22 mouse cellular contexts compared by ENCODE assay signal in genomic region chr2:151911751-151912150, GRCm38 (mm10). TPM values are rescaled to one million over a fixed set of nuclear protein-coding genes. Genes with fewer than 3 reads are reported as not detected.
DNase-seq lines count a peak whose midpoint lies in the region; ATAC-seq and TF ChIP-seq lines count a peak whose summit lies in the region.
"Had no signal": no experiment of that assay in that cellular context is flagged by ENCODE, and none has a peak within 500 bp of the region (broad histone marks: within the 10 kb centered on the region; RNA-seq: fewer than 3 reads in every experiment).

No protein-coding gene starts in this region.

- peaks cover 20% of the 10 kb centered on the region for H3K4me1 ChIP-seq in heart, embryonic 10.5 days
- peaks cover 8% of the 10 kb centered on the region; the same call in 1 of the 2 replicates for H3K4me1 ChIP-seq in midbrain, embryonic 11.5 days (ENCODE audit: control insufficient read depth, insufficient read depth, low read length)
- H3K4me1 ChIP-seq in midbrain, embryonic 16.5 days (ENCODE audit: control insufficient read depth, insufficient read depth, low read length): no peaks in the 10 kb centered on the region

- H3K9me3 ChIP-seq in heart, embryonic 10.5 days: no peaks in the 10 kb centered on the region
- no peaks in the 10 kb centered on the region for H3K9me3 ChIP-seq in midbrain, embryonic 11.5 days (ENCODE audit: control insufficient read depth, low read length)
- H3K9me3 ChIP-seq in midbrain, embryonic 16.5 days (replicated peaks; ENCODE audit: control insufficient read depth, low read length, poor library complexity, severe bottlenecking): no peaks in the 10 kb centered on the region
- H3K9me3 ChIP-seq: embryonic facial prominence, embryonic 12.5 days; G1E had no signal

- no peak overlapping the region for H3K4me2 ChIP-seq in midbrain, embryonic 11.5 days
- no peak overlapping the region for H3K4me2 ChIP-seq in midbrain, embryonic 16.5 days (ENCODE audit: low read length)
- H3K4me2 ChIP-seq: embryonic facial prominence, embryonic 12.5 days; hindbrain, embryonic 14.5 days had no signal

- CTCF ChIA-PET in Patski (lab: Charles Lee): no interaction called here

- no peak overlapping the region for H3K9ac ChIP-seq in midbrain, embryonic 11.5 days (ENCODE audit: low read length)
- H3K9ac ChIP-seq in midbrain, embryonic 16.5 days (ENCODE audit: low read depth, low read length): no peak overlapping the region
- H3K9ac ChIP-seq: embryonic facial prominence, embryonic 12.5 days; hindbrain, embryonic 14.5 days had no signal

- in situ Hi-C loops in Patski (cut with MboI; ENCODE audit: low pct_unique_long_range_greater_than_20kb): loop anchor here (25.0 kb wide), 3 partner anchors 426 to 1001 kb away; partner anchors contain the start of genes Mcts2, Mylk2, Rbck1 and Trib3

- no peak for DNase-seq in heart, embryonic 10.5 days (ENCODE audit: low spot score)
- no peak for DNase-seq in heart, postnatal 25 days (ENCODE audit: low spot score)
- peak; percentile 80 for DNase-seq in midbrain, embryonic 11.5 days (ENCODE audit: low spot score, missing footprints)
- peak; percentile 77 for DNase-seq in Patski (ENCODE audit: low read depth, low spot score)
- DNase-seq in left cerebral cortex, adult 18-20 months (ENCODE audit: low spot score in 2 of 2): no peak
- DNase-seq in urinary bladder, postnatal 25 days (ENCODE audit: low spot score): no peak
- no peak for DNase-seq in thymus, postnatal 4 days
- DNase-seq: adrenal gland, adult 8-10 months; adrenal gland, postnatal 36 days; cerebellum, adult 2 months; cerebellum, postnatal 14 days; embryo, embryonic 11 days; gastrocnemius, postnatal 36 days had no signal

- POLR2A ChIA-PET in Patski (lab: Charles Lee): interaction anchor here (3.2 kb wide), 1 partner anchor 17 kb away, joined by 14 read pairs; no protein-coding TSS in a partner anchor

- ATAC-seq in midbrain, embryonic 11.5 days (ENCODE audit: low FRiP score): 0 out of 2 replicates have a peak, but pooled peaks have one; percentile 12
- ATAC-seq in midbrain, embryonic 16.5 days: no peak
- peak; percentile 36 for ATAC-seq in Patski
- ATAC-seq: forebrain, embryonic 14.5 days; intestine, postnatal 0 days had no signal

- peak overlapping the region; percentile 79 for H3K27ac ChIP-seq in heart, embryonic 10.5 days
- H3K27ac ChIP-seq in midbrain, embryonic 11.5 days (ENCODE audit: low read depth, low read length): no peak overlapping the region
- H3K27ac ChIP-seq in midbrain, embryonic 16.5 days (ENCODE audit: low read length): no peak overlapping the region
- H3K27ac ChIP-seq: gastrocnemius, adult 2 months; hindbrain, embryonic 14.5 days had no signal

- peaks cover 5% of the 10 kb centered on the region; the same call in 1 of the 2 replicates for H3K27me3 ChIP-seq in heart, embryonic 10.5 days (ENCODE audit: insufficient read depth, poor library complexity, severe bottlenecking)
- H3K27me3 ChIP-seq in midbrain, embryonic 11.5 days (ENCODE audit: control insufficient read depth, insufficient read depth, low read length): no peaks in the 10 kb centered on the region
- H3K27me3 ChIP-seq in midbrain, embryonic 16.5 days (ENCODE audit: control insufficient read depth, insufficient read depth, low read depth, low read length): no peaks in the 10 kb centered on the region
- H3K27me3 ChIP-seq in Patski: no peaks in the 10 kb centered on the region
- H3K27me3 ChIP-seq: embryonic facial prominence, embryonic 12.5 days had no signal

- TF ChIP-seq CTCF in Patski (IDR thresholded peaks at IDR 0.05): no peak

- 76% methylated on average over 3 of the region's 3 CpGs for WGBS in heart, embryonic 10.5 days
- 73% methylated on average over 3 of the region's 3 CpGs for WGBS in midbrain, embryonic 11.5 days
- WGBS in midbrain, embryonic 16.5 days: 81% methylated on average over 3 of the region's 3 CpGs

- no peaks in the 10 kb centered on the region for H3K36me3 ChIP-seq in heart, embryonic 10.5 days
- no peaks in the 10 kb centered on the region for H3K36me3 ChIP-seq in midbrain, embryonic 11.5 days (ENCODE audit: control insufficient read depth, insufficient read depth, low read length)
- no peaks in the 10 kb centered on the region for H3K36me3 ChIP-seq in midbrain, embryonic 16.5 days (ENCODE audit: control insufficient read depth, insufficient read depth, low read length)
- H3K36me3 ChIP-seq: embryonic facial prominence, embryonic 12.5 days; G1E had no signal

- intact Hi-C loops in heart, postnatal 25 days (cut with DNase I): no loop called here

- H3K4me3 ChIP-seq in heart, embryonic 10.5 days: no peak overlapping the region
- H3K4me3 ChIP-seq in midbrain, embryonic 11.5 days (ENCODE audit: low read depth, low read length): no peak overlapping the region
- H3K4me3 ChIP-seq in midbrain, embryonic 16.5 days (ENCODE audit: low read depth, low read length): no peak overlapping the region
- H3K4me3 ChIP-seq: embryonic facial prominence, embryonic 12.5 days; gastrocnemius, adult 2 months had no signal

RNA-seq across cellular contexts. Expression of gene Angpt4, which starts 0.7 kb away (rescaled TPM):
- 0.48 and 1.1 TPM in 2 replicates for polyA plus RNA-seq in heart, embryonic 10.5 days (2016; fragmentation: Nextera tagmentation; extraction: Ambion mirVana)
- total RNA-seq in heart, postnatal 25 days (2021): under 1 TPM; 0.13 to 0.39 TPM
- polyA plus RNA-seq in midbrain, embryonic 11.5 days (2014; fragmentation: Nextera tagmentation; extraction: Ambion mirVana): 0.12 and 0.37 TPM in 2 replicates
- polyA plus RNA-seq in midbrain, embryonic 16.5 days (2015; fragmentation: Nextera tagmentation; extraction: Ambion mirVana): 0.14 and 0.30 TPM in 2 replicates
- polyA plus RNA-seq in Patski (2021): 44.3 TPM
- total RNA-seq in left cerebral cortex, adult 18-20 months (2021): not detected
- total RNA-seq: common myeloid progenitor, adult 5-6 weeks; G1E; hematopoietic stem cell, adult 5-6 weeks had no signal
- polyA plus RNA-seq: forebrain, embryonic 14.5 days; G1E had no signal

Comparison
In these comparisons a context has a peak if more than half of its experiments do, and no peak if none do; other contexts are left out.
1. DNase-seq: peak in midbrain, embryonic 11.5 days (single experiment) and Patski (single experiment); none in heart, embryonic 10.5 days (single experiment), heart, postnatal 25 days (single experiment), left cerebral cortex, adult 18-20 months (0 of 2), urinary bladder, postnatal 25 days (single experiment) and thymus, postnatal 4 days (single experiment).
2. RNA of gene Angpt4, which starts 0.7 kb away (polyA plus RNA-seq): 44.3 TPM in Patski (single experiment); 0.48 to 1.1 TPM in heart, embryonic 10.5 days, 0.14 to 0.30 TPM in midbrain, embryonic 16.5 days and 0.12 to 0.37 TPM in midbrain, embryonic 11.5 days; every median in the first group is over 10 times any median in the second.